Mouse (Mus musculus) liver, embryonic 11.5 days (tissue): ENCODE data around the gene Rnaseh2a. TPM values are rescaled to one million over a fixed set of nuclear protein-coding genes. Genes with fewer than 3 reads are reported as not detected.

Source experiments
- ATAC-seq: fragments of 200-750 bp; cut with Nextera tagmentation; replicated peaks from 2 replicates; pipeline ENCODE4 v1.8.0; 2017; ENCODE audit warnings: moderate number of reproducible peaks, mild to moderate bottlenecking, moderate TSS enrichment, moderate library complexity; ENCODE audit not compliant: low FRiP score
- DNase-seq: peaks from one replicate; pipeline ENCODE4 v3.0.0-alpha.2; 2017; ENCODE audit warnings: low spot score
- H3K27ac ChIP-seq: fragments of 300-500 bp; sonication (generic); 2 replicates; pipeline ENCODE4 v1.5.1; 2014; ENCODE audit warnings: mild to moderate bottlenecking, low read depth, low read length, control low read depth
- H3K27me3 ChIP-seq: fragments of 300-500 bp; sonication (generic); replicated peaks from 2 replicates; pipeline ENCODE4 v1.6.1; 2014; ENCODE audit warnings: low read length, mixed read lengths; ENCODE audit not compliant: control insufficient read depth, insufficient read depth
- H3K36me3 ChIP-seq: fragments of 300-500 bp; sonication (generic); 2 replicates; pipeline ENCODE4 v1.6.1; 2014; ENCODE audit warnings: mild to moderate bottlenecking, low read length, moderate library complexity, mixed read lengths; ENCODE audit not compliant: control insufficient read depth, insufficient read depth
- H3K4me1 ChIP-seq: fragments of 300-500 bp; sonication (generic); replicated peaks from 2 replicates; pipeline ENCODE4 v1.6.1; 2014; ENCODE audit warnings: low read length, mixed read lengths; ENCODE audit not compliant: control insufficient read depth, insufficient read depth
- H3K4me2 ChIP-seq: fragments of 300-500 bp; sonication (generic); 2 replicates; pipeline ENCODE4 v1.6.1; 2014; ENCODE audit warnings: mild to moderate bottlenecking, control low read depth, moderate library complexity
- H3K4me3 ChIP-seq: fragments of 300-500 bp; sonication (generic); 2 replicates; pipeline ENCODE4 v1.5.1; 2014; ENCODE audit warnings: low read depth, low read length, control low read depth
- H3K9ac ChIP-seq: fragments of 300-500 bp; sonication (generic); 2 replicates; pipeline ENCODE4 v1.6.1; 2014; ENCODE audit warnings: low read depth, low read length, control low read depth
- H3K9me3 ChIP-seq: fragments of 300-500 bp; sonication (generic); 2 replicates; pipeline ENCODE4 v1.6.1; 2016; ENCODE audit warnings: low read length, inconsistent platforms, mixed read lengths; ENCODE audit not compliant: control insufficient read depth
- WGBS: fragments of 180-500 bp; shearing (Covaris S2); extraction: QIAGEN DNeasy Blood & Tissue Kit; methylation state at CpG from one replicate; pipeline ENCODE4 v1.1.7; 2014; 5-methylcytosine and 5-hydroxymethylcytosine counted together
- polyA plus RNA-seq: library from polyadenylated mRNA; unstranded; fragments of >200 nt; fragmentation: Nextera tagmentation; extraction: Ambion mirVana; gene quantifications from 2 replicates; pipeline ENCODE4 v1.2.1, GENCODE M21; 2014

Gene Rnaseh2a
- 195 and 197 TPM in 2 replicates for polyA plus RNA-seq

DNA sequence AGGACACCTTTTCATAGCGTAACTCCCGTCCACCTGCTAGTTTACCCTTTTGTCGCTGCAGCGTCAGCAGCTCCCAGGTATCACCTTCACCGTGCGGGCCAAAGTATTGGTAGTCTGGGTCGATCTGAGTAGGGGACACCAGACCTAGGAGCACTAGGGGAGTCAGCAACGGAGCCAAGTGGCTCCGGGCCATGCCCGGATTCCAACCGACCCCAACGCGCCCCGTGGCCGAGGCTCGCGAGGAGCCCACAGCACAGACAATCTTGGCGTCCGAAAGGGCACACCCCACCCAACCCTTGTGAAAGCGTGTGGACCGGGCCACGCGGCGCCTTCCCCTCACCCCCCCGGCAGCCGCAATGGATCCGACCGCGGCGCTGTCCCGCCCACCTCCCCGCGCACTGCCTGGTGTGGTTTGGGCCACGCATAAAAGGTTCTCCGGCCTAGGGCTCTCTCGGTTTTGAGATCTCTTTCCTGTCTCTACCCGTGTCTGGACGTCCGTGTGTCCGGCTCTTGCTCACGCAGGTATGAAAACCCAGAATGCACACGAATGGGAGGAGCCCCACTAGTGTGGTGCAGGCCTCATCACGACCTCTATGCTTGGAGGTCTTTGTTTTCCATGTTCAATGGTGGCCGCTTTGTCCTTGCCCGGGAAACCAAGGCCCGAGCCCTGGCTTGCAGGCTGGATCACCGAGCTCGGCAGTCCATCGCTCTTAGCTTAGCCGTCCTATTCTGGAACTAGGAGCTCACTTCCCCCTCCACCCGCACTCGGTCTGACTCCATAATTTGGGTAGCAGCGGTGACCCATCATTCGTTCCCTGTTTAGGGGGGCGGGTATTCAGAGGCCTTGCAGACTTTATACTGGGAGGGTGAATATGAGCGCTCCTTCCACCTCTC, at the start of gene Rnaseh2a, which contains the start of the genes Gm49661 and Prdx2:
Rnaseh2a (minus strand) TSS at position 527 of the 894 bp plus-strand sequence.
Gm49661 (minus strand) TSS at position 193 of the 894 bp plus-strand sequence.
Prdx2 (plus strand) TSS at position 347 of the 894 bp plus-strand sequence.
- H3K36me3 ChIP-seq: peaks cover 31% of the 10 kb centered on the region
- peak within 1 kb of the TSS; percentile 62 for H3K4me3 ChIP-seq
- DNase-seq: peak; percentile 90
- WGBS: under 1% methylated on average over 56 of the region's 56 CpGs
- no peaks in the 10 kb centered on the region for H3K9me3 ChIP-seq
- H3K4me2 ChIP-seq: peak within 1 kb of the TSS; percentile 99
- peak within 1 kb of the TSS; percentile 90 for H3K9ac ChIP-seq
- peak; percentile 53 for ATAC-seq
- H3K27ac ChIP-seq: peak within 1 kb of the TSS; percentile 96
- no peaks in the 10 kb centered on the region for H3K27me3 ChIP-seq
- H3K4me1 ChIP-seq: peaks cover 62% of the 10 kb centered on the region

DNA sequence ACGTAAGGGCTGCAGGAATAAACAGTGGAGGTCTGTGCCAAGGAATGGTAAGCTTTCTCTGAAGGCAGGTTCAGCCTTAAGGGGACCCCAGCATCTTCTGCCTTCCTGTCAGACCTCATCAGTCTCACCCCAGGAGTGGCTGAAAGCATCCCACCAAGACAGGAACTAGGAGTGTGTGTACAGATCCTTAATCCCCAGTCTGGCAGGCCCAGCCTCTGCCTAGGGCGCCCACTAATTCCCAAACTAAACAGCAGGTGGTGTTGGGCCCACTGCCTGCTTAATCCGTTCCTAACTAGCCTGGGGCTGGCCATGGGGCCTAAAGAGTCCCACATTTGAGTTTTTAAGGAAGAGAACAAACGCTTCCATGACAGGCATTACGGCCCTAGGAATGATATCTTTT, 47.6 kb upstream of the Rnaseh2a start:
- H3K4me3 ChIP-seq: no peak overlapping the region
- peaks cover 20% of the 10 kb centered on the region for H3K27me3 ChIP-seq
- no peak overlapping the region for H3K4me2 ChIP-seq
- peaks cover 35% of the 10 kb centered on the region for H3K36me3 ChIP-seq
- whole genome bisulfite sequencing: 58% methylated on average over 5 of the region's 5 CpGs
- no peak for DNase-seq
- H3K9me3 ChIP-seq: no peaks in the 10 kb centered on the region
- ATAC-seq: no peak
- no peak overlapping the region for H3K27ac ChIP-seq
- 0 out of 2 replicates have a peak, but pooled peaks cover 4% of the 10 kb centered on the region for H3K4me1 ChIP-seq
- H3K9ac ChIP-seq: no peak overlapping the region

DNA sequence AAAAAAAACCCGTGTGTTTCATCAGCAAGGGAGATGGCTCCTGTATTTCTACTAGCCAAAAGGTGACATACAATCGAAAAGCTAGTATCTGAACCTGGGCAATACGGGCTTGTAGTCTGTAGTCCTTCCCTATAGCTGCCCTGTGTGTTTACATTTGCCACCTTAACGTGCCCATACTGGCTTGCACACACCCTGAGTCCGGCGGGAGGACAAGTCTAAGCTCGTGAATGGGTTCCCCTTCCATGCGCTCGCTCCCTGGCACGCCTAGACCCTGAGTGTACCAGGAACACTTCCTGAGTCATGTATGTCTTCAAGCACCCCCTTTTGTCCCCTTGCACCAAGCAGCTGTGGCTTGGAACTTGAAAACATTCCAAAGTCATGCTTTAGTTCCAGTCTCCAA, 47.2 kb upstream of the Rnaseh2a start:
- DNase-seq (no peak), ATAC-seq (no peak)
- Histone ChIP-seq H3K27me3 (peaks cover 23% of the 10 kb centered on the region), H3K4me2 (no peak overlapping the region), H3K4me1 (0 out of 2 replicates have a peak, but pooled peaks cover 4% of the 10 kb centered on the region), H3K36me3 (peaks cover 32% of the 10 kb centered on the region; the same call in 1 of the 2 replicates), H3K27ac (no peak overlapping the region), H3K4me3 (no peak overlapping the region), H3K9me3 (no peaks in the 10 kb centered on the region), H3K9ac (no peak overlapping the region)
- WGBS: 65% methylated on average over 10 of the region's 10 CpGs

DNA sequence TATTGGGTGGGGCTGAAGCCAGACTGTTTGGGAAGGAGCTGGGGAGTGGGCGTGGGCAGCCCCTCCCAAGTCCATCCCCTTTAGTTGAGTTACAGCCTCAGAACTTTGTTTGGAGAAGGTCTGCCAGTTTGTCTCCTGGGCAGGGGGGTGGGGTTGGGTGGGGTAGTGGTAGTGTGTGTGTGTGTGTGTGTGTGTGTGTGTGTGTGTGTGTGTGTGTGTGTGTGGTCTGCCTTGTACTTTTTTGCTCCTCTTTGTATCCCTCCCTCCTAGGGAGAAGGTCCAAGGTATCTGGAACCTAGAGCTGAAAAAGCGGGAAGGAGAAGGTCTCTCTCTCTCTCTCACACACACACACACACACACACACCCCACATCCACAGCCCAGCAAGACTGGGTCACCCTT, 44.9 kb upstream of the Rnaseh2a start, which contains the start of gene Best2:
Best2 (minus strand) TSS at position 101 of the 400 bp plus-strand sequence.
- Histone ChIP-seq H3K4me1 (0 out of 2 replicates have a peak, but pooled peaks cover 4% of the 10 kb centered on the region), H3K27ac (no peak within 1 kb of the TSS), H3K36me3 (peaks cover 16% of the 10 kb centered on the region; the same call in 1 of the 2 replicates), H3K4me2 (peak within 1 kb of the TSS; percentile 64), H3K27me3 (peaks cover 39% of the 10 kb centered on the region), H3K9ac (peak within 1 kb of the TSS; percentile 21), H3K9me3 (no peaks in the 10 kb centered on the region), H3K4me3 (peak within 1 kb of the TSS; percentile 30)
- 69% methylated on average over 2 of the region's 2 CpGs for WGBS
- DNase-seq (no peak), ATAC-seq (no peak)

DNA sequence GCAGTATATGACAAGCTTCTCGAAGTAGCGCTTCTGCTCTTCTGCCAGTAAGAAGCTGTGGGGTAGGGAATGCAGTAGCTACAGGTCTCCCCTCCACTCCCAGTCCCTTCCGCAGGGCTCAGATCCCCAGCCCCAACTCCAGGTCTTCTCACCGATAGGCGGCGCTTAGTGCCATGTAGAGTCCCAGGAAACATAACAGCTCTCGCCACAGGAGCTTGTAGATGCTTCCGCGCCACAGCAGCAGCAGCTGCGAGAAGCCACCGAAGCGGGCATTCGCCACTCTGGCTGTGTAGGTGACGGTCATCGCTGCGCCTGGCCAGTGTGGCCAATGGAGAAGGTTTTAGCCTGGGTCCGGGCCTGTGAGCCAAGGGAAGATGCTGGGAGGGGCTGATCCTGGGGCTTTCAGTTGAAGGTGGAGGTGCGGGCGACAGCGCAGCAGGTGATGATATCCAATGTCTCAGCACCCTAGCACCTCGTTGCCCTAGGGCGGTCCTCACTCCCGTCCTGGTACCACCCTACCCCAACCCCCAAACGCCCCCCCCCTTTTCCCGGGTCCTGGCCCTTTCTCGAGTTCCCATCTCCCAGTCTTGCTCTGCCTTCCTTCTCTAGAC, 43.8 kb upstream of the Rnaseh2a start:
- Histone ChIP-seq H3K9ac (peak overlapping the region; percentile 21), H3K4me3 (peak overlapping the region; percentile 30), H3K4me2 (peak overlapping the region; percentile 64), H3K36me3 (peaks cover 5% of the 10 kb centered on the region; the same call in 1 of the 2 replicates), H3K27me3 (peaks cover 45% of the 10 kb centered on the region), H3K27ac (no peak overlapping the region), H3K9me3 (no peaks in the 10 kb centered on the region), H3K4me1 (0 out of 2 replicates have a peak, but pooled peaks cover 4% of the 10 kb centered on the region)
- WGBS: 6% methylated on average over 25 of the region's 26 CpGs
- peak; percentile 66 for DNase-seq
- ATAC-seq: peak; percentile 69

DNA sequence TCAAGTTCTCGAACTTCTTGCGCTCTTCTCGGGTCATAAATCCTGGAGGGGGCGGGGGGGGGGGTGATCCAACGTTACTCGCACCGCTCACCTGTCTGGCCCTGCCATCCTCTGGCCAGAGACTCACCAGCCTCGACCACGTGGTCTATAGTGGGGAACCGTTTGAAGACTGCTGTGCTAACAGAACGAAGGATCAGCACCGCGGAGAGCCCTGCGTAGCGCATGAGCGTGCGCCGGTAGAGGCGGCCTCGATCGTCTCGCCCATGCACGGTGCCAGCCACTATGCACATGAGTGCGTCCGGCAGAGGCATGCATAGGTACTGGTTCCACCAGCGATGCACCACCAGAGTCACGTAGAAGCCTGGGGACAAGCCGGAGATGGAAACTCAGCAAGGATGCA, 41.7 kb upstream of the Rnaseh2a start:
- H3K9ac ChIP-seq: no peak overlapping the region
- no peaks in the 10 kb centered on the region for H3K36me3 ChIP-seq
- DNase-seq (no peak), ATAC-seq (0 out of 2 replicates have a peak, but pooled peaks have one; percentile 42)
- no peak overlapping the region for H3K27ac ChIP-seq
- no peak overlapping the region for H3K4me3 ChIP-seq
- no peaks in the 10 kb centered on the region for H3K9me3 ChIP-seq
- peaks cover 59% of the 10 kb centered on the region for H3K27me3 ChIP-seq
- no peak overlapping the region for H3K4me2 ChIP-seq
- peaks cover 4% of the 10 kb centered on the region; the same call in 1 of the 2 replicates for H3K4me1 ChIP-seq
- 12% methylated on average over 28 of the region's 28 CpGs for WGBS

DNA sequence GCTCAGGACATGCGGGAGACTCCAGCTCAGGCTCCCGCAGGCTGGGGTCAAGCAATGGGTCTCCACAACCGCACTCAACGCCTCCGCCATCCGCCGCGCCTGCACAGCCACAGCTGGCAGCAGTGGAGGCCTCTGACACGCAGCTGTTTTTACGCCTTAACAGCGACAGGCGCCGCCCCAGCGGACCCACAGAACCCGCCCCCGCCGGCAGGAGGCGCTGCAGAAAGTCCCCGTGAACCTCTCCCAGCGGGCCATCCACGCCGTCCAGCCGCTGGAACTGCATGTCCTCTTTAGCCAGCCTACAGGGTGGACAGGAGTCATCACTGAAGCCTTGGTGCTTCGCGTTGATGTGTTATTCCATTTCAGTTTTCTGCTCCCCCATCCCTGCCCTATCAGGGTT, 38.1 kb upstream of the Rnaseh2a start:
- H3K4me3 ChIP-seq: no peak overlapping the region
- 19% methylated on average over 25 of the region's 25 CpGs for WGBS
- H3K36me3 ChIP-seq: no peaks in the 10 kb centered on the region
- no peak overlapping the region for H3K9ac ChIP-seq
- peak overlapping the region; percentile 26; the same call in 1 of the 2 replicates for H3K4me2 ChIP-seq
- H3K4me1 ChIP-seq: no peaks in the 10 kb centered on the region; the same call in 1 of the 2 replicates
- H3K27me3 ChIP-seq: peaks cover 44% of the 10 kb centered on the region
- H3K9me3 ChIP-seq: no peaks in the 10 kb centered on the region
- no peak for ATAC-seq
- no peak for DNase-seq
- no peak overlapping the region for H3K27ac ChIP-seq

DNA sequence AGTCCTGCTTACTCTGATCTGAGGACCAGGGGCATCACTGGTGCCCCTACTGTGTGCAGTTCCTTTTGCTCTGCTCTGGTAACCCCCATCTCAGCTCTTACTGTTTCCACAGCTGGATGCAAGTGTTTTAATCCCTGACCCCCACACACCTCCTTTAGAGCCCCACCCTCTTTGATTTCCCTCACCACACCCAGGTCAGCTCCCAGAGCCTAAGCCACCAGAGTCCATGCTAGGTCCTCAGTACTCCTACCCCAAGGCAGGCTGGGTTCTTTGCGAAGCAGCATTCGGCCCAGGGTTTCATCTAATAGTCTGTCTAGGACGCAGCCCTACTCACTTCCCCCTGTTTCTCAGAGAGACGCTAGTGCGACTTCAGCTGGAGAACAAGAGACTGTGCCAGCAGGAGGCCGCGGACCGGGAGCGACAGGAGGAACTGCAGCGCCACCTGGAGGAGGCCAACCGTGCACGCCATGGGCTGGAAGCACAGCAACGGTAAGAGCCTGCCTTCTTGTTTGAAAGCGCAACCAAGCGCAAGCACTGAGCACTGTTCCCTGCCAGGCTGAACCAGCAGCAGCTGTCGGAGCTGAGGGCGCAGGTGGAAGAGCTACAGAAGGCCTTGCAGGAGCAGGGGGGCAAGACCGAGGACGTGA, 28.2 kb upstream of the Rnaseh2a start:
- Histone ChIP-seq H3K9me3 (no peaks in the 10 kb centered on the region), H3K4me1 (peaks cover 3% of the 10 kb centered on the region; the same call in 1 of the 2 replicates), H3K27ac (no peak overlapping the region), H3K9ac (no peak overlapping the region), H3K36me3 (no peaks in the 10 kb centered on the region), H3K4me2 (peak overlapping the region; percentile 18), H3K27me3 (0 out of 2 replicates have a peak, but pooled peaks cover 3% of the 10 kb centered on the region), H3K4me3 (no peak overlapping the region)
- DNase-seq: peak; percentile 86
- 8% methylated on average over 19 of the region's 19 CpGs for WGBS
- peak; percentile 78 for ATAC-seq
